ENCODE assay signal across 11 mouse cellular contexts in genomic region chr2:76861327-76861726, GRCm38 (mm10).
"Had no signal": no experiment of that assay in that cellular context is flagged by ENCODE, and none has a peak within 500 bp of the region (broad histone marks: within the 10 kb centered on the region; RNA-seq: fewer than 3 reads in every experiment).

No protein-coding gene starts in this region.

- DNase-seq: retina, postnatal 1 day; right cerebral cortex, adult 18-20 months; right cerebral cortex, postnatal 14 days; right cerebral cortex, postnatal 25 days; right cerebral cortex, postnatal 4 days; spleen, adult 18-20 months; thymus, adult 18-20 months; thymus, adult 2 months; thymus, postnatal 14 days; thymus, postnatal 25 days; thymus, postnatal 36 days had no signal
